Mouse (Mus musculus): ENCODE results near the gene Arvcf.

DNA sequence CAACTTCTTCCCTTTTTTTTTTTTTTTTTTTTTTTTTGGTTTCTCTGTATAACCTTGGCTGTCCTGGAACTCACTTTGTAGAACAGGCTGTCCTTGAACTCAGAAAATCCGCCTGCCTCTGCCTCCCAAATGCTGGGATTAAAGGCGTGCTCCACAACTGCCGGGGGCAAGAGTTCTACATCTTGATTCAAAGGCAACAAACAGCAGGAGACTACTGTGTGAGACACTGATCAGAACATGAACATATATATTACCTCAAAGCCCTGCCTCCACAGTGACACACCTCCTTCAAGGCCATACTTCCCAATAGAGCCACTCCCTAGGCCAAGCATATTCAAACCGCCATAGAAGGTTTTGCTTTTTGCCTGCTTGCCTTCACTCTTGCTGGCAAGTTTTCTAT, 25.6 kb downstream of the Arvcf start:
- TF ChIP-seq GATA1 (IDR thresholded peaks at IDR 0.05; ENCODE audit: low read depth, low read length) (no peak), ELF1 (IDR thresholded peaks at IDR 0.05; ENCODE audit: low read depth, low read length) (no peak), BHLHE40 (IDR thresholded peaks at IDR 0.05; ENCODE audit: borderline replicate concordance, low read depth, low read length) (no peak), TCF12 (IDR thresholded peaks at IDR 0.05; ENCODE audit: low read depth, low read length) (no peak), MYC (IDR thresholded peaks at IDR 0.05; ENCODE audit: low read depth, low read length) (no peak), POLR2A (IDR thresholded peaks at IDR 0.05; ENCODE audit: control insufficient read depth in 1 of 2, insufficient read depth in 1 of 2, low read depth in 1 of 2, low read length in 2 of 2, poor library complexity in 1 of 2) (no peak), JUND (IDR thresholded peaks at IDR 0.05; ENCODE audit: low read depth, low read length) (no peak)

All from MEL (cell line).